Mouse (Mus musculus) thymus, adult 2 months (tissue): ENCODE results near the gene A630001G21Rik. TPM values are rescaled to one million over a fixed set of nuclear protein-coding genes. Genes with fewer than 3 reads are reported as not detected.

Experiments
- DNase-seq: peaks from one replicate; pipeline ENCODE4 v3.0.0; 2021
- H3K27ac ChIP-seq: fragments of 200-500 bp; 2 replicates; pipeline ENCODE4 v1.5.1; 2012; ENCODE audit warnings: low read length, control low read depth; ENCODE audit not compliant: control insufficient read depth, insufficient read depth
- H3K27me3 ChIP-seq: fragments of 200-500 bp; 2 replicates; pipeline ENCODE4 v1.6.1; 2012; ENCODE audit warnings: mild to moderate bottlenecking, low read length, moderate library complexity, mixed read lengths; ENCODE audit not compliant: control insufficient read depth, insufficient read depth
- H3K36me3 ChIP-seq: fragments of 200-500 bp; 2 replicates; pipeline ENCODE4 v1.6.1; 2012; ENCODE audit warnings: mild to moderate bottlenecking, low read length, moderate library complexity; ENCODE audit not compliant: control insufficient read depth, insufficient read depth
- H3K4me1 ChIP-seq: fragments of 200-500 bp; replicated peaks from 2 replicates; pipeline ENCODE4 v1.6.1; 2012; ENCODE audit warnings: low read length; ENCODE audit not compliant: control insufficient read depth, insufficient read depth
- H3K4me3 ChIP-seq: fragments of 200-500 bp; 2 replicates; pipeline ENCODE4 v1.5.1; 2012; ENCODE audit warnings: mild to moderate bottlenecking, low read length, control low read depth, moderate library complexity; ENCODE audit not compliant: control insufficient read depth, insufficient read depth
- CTCF ChIP-seq: fragments of 200-500 bp; IDR thresholded peaks from 2 replicates; pipeline ENCODE4 v1.5.1; 2012; ENCODE audit warnings: mild to moderate bottlenecking, control low read depth, low read length, moderate library complexity, borderline replicate concordance; ENCODE audit not compliant: control insufficient read depth, poor library complexity, insufficient read depth; ENCODE audit errors: extremely low read depth
- POLR2A ChIP-seq: fragments of 200-500 bp; IDR thresholded peaks from 2 replicates; pipeline ENCODE4 v1.6.1; 2012; ENCODE audit warnings: mild to moderate bottlenecking, low read length, control low read depth, moderate library complexity; ENCODE audit not compliant: control insufficient read depth, poor library complexity, insufficient read depth; ENCODE audit errors: extremely low read depth
- WGBS: fragments of 180-500 bp; shearing (Covaris S2); methylation state at CpG from one replicate; pipeline ENCODE4 v1.1.7; 2018; 5-methylcytosine and 5-hydroxymethylcytosine counted together
- polyA plus RNA-seq: library from polyadenylated mRNA; depleted of rRNA; stranded (reverse); fragments of >200 nt; gene quantifications from 2 replicates; pipeline ENCODE4 v1.2.3, GENCODE M21; 2012

A630001G21Rik gene
- polyA plus RNA-seq, 1 experiment, result 19.5 TPM

GRCm38 (mm10) chr1:85758969-85759293 lies 19.5 kb downstream of the A630001G21Rik start:
- H3K27me3 ChIP-seq, result no peaks in the 10 kb centered on the region; the same call in 1 of the 2 replicates
- no peak overlapping the region for H3K4me3 ChIP-seq
- TF ChIP-seq POLR2A (no peak), CTCF (no peak)
- no peak for DNase-seq
- H3K4me1 ChIP-seq, result peaks cover 18% of the 10 kb centered on the region
- 47% methylated on average over 1 of the region's 1 CpGs for WGBS
- H3K36me3 ChIP-seq, result no peaks in the 10 kb centered on the region
- H3K27ac ChIP-seq, result no peak overlapping the region

- no peak for DNase-seq
- Histone ChIP-seq H3K27ac (no peak overlapping the region), H3K4me3 (no peak overlapping the region), H3K36me3 (no peaks in the 10 kb centered on the region), H3K27me3 (no peaks in the 10 kb centered on the region; the same call in 1 of the 2 replicates), H3K4me1 (peaks cover 14% of the 10 kb centered on the region)
- 42% methylated on average over 14 of the region's 14 CpGs for WGBS
- TF ChIP-seq POLR2A (no peak), CTCF (no peak)
Observed at GRCm38 (mm10) chr1:85758231-85758968, 20.0 kb downstream of the A630001G21Rik start.

GRCm38 (mm10) chr1:85757531-85758230 lies 20.8 kb downstream of the A630001G21Rik start:
- Histone ChIP-seq H3K4me1 (peaks cover 14% of the 10 kb centered on the region), H3K36me3 (no peaks in the 10 kb centered on the region), H3K27me3 (no peaks in the 10 kb centered on the region; the same call in 1 of the 2 replicates), H3K4me3 (no peak overlapping the region), H3K27ac (no peak overlapping the region)
- 73% methylated on average over 6 of the region's 6 CpGs for WGBS
- no peak for DNase-seq
- TF ChIP-seq CTCF (no peak), POLR2A (no peak)

- H3K27ac ChIP-seq, result peak overlapping the region; percentile 98
- H3K27me3 ChIP-seq, result no peaks in the 10 kb centered on the region; the same call in 1 of the 2 replicates
- TF ChIP-seq POLR2A (no peak), CTCF (no peak)
- WGBS, result 10% methylated on average over 11 of the region's 11 CpGs
- peak; percentile 45 for DNase-seq
- H3K4me3 ChIP-seq, result peak overlapping the region; percentile 46
- H3K4me1 ChIP-seq, result peaks cover 41% of the 10 kb centered on the region
- no peaks in the 10 kb centered on the region for H3K36me3 ChIP-seq
Observed at GRCm38 (mm10) chr1:85751932-85752680, 26.3 kb downstream of the A630001G21Rik start.

GRCm38 (mm10) chr1:85751494-85751893 lies 26.9 kb downstream of the A630001G21Rik start:
- 4% methylated on average over 6 of the region's 6 CpGs for WGBS
- peaks cover 41% of the 10 kb centered on the region for H3K4me1 ChIP-seq
- H3K27ac ChIP-seq, result peak overlapping the region; percentile 98
- TF ChIP-seq CTCF (no peak), POLR2A (0 out of 2 replicates have a peak, but pooled peaks have one; percentile 54)
- H3K36me3 ChIP-seq, result no peaks in the 10 kb centered on the region
- no peaks in the 10 kb centered on the region; the same call in 1 of the 2 replicates for H3K27me3 ChIP-seq
- peak overlapping the region; percentile 46 for H3K4me3 ChIP-seq
- peak; percentile 63 for DNase-seq

- Histone ChIP-seq H3K4me1 (peaks cover 41% of the 10 kb centered on the region), H3K27me3 (no peaks in the 10 kb centered on the region; the same call in 1 of the 2 replicates), H3K27ac (peak overlapping the region; percentile 98), H3K4me3 (peak overlapping the region; percentile 42), H3K36me3 (no peaks in the 10 kb centered on the region)
- no peak for TF ChIP-seq CTCF
- no peak for TF ChIP-seq POLR2A
- no peak for DNase-seq
- 24% methylated on average over 4 of the region's 4 CpGs for WGBS
Observed at GRCm38 (mm10) chr1:85750650-85751049, 27.8 kb downstream of the A630001G21Rik start.
